Mouse (Mus musculus): ENCODE measurements around the gene Tspan31.
A peak's percentile ranks its signal among the peaks of the same experiment; 100 is the strongest.

Gene Tspan31

GRCm38 (mm10) chr10:127091507-127092396 is 21.7 kb upstream of the Tspan31 start:
- Histone ChIP-seq H3K27me3 (ENCODE audit: insufficient read depth, low read length) (peaks cover 72% of the 10 kb centered on the region), H3K4me1 (replicated peaks; ENCODE audit: low read depth, low read length) (peaks cover 46% of the 10 kb centered on the region), H3K36me3 (ENCODE audit: insufficient read depth, low read length) (peaks cover 21% of the 10 kb centered on the region), H3K9me3 (ENCODE audit: low read length) (no peaks in the 10 kb centered on the region), H3K4me3 (replicated peaks; ENCODE audit: low read length) (peak overlapping the region; percentile 72)
- TF ChIP-seq NANOG (IDR thresholded peaks at IDR 0.05; ENCODE audit: borderline replicate concordance, low read length) (no peak), CTCF (conservative IDR thresholded peaks at IDR 0.05; ENCODE audit: low read length) (no peak)

- TF ChIP-seq NANOG (IDR thresholded peaks at IDR 0.05; ENCODE audit: borderline replicate concordance, low read length) (no peak), POU5F1 (IDR thresholded peaks at IDR 0.05; ENCODE audit: borderline replicate concordance, low read length) (no peak), CTCF (conservative IDR thresholded peaks at IDR 0.05; ENCODE audit: low read length) (no peak)
- Histone ChIP-seq H3K27me3 (ENCODE audit: insufficient read depth, low read length) (peaks cover 78% of the 10 kb centered on the region), H3K4me3 (replicated peaks; ENCODE audit: low read length) (peak overlapping the region; percentile 72), H3K4me1 (replicated peaks; ENCODE audit: low read depth, low read length) (peaks cover 36% of the 10 kb centered on the region), H3K36me3 (ENCODE audit: insufficient read depth, low read length) (peaks cover 12% of the 10 kb centered on the region), H3K9me3 (ENCODE audit: low read length) (no peaks in the 10 kb centered on the region)
Observed at GRCm38 (mm10) chr10:127090560-127091411, 20.7 kb upstream of the Tspan31 start.

- H3K27me3 ChIP-seq (ENCODE audit: insufficient read depth, low read length) = peaks cover 87% of the 10 kb centered on the region
- no peaks in the 10 kb centered on the region for H3K9me3 ChIP-seq (ENCODE audit: low read length)
- peaks cover 23% of the 10 kb centered on the region for H3K4me1 ChIP-seq (replicated peaks; ENCODE audit: low read depth, low read length)
- no peak overlapping the region for H3K4me3 ChIP-seq (replicated peaks; ENCODE audit: low read length)
- TF ChIP-seq POU5F1 (IDR thresholded peaks at IDR 0.05; ENCODE audit: borderline replicate concordance, low read length) (no peak), NANOG (IDR thresholded peaks at IDR 0.05; ENCODE audit: borderline replicate concordance, low read length) (no peak), CTCF (conservative IDR thresholded peaks at IDR 0.05; ENCODE audit: low read length) (no peak)
- no peaks in the 10 kb centered on the region for H3K36me3 ChIP-seq (ENCODE audit: insufficient read depth, low read length)
Observed at GRCm38 (mm10) chr10:127085633-127086032, 15.6 kb upstream of the Tspan31 start.

- Histone ChIP-seq H3K9me3 (ENCODE audit: low read length) (no peaks in the 10 kb centered on the region), H3K27me3 (ENCODE audit: insufficient read depth, low read length) (peaks cover 87% of the 10 kb centered on the region)
- no peak for TF ChIP-seq CTCF (conservative IDR thresholded peaks at IDR 0.05; ENCODE audit: low read length)
- TF ChIP-seq POU5F1 (IDR thresholded peaks at IDR 0.05; ENCODE audit: borderline replicate concordance, low read length) = no peak
- TF ChIP-seq NANOG (IDR thresholded peaks at IDR 0.05; ENCODE audit: borderline replicate concordance, low read length) = no peak
Observed at GRCm38 (mm10) chr10:127085052-127085451, 15.0 kb upstream of the Tspan31 start.

GRCm38 (mm10) chr10:127083915-127084306 is 13.8 kb upstream of the Tspan31 start:
- Histone ChIP-seq H3K9me3 (ENCODE audit: low read length) (no peaks in the 10 kb centered on the region), H3K4me3 (replicated peaks; ENCODE audit: low read length) (no peak overlapping the region), H3K27me3 (ENCODE audit: insufficient read depth, low read length) (peaks cover 87% of the 10 kb centered on the region), H3K36me3 (ENCODE audit: insufficient read depth, low read length) (no peaks in the 10 kb centered on the region), H3K4me1 (replicated peaks; ENCODE audit: low read depth, low read length) (peaks cover 28% of the 10 kb centered on the region)
- TF ChIP-seq NANOG (IDR thresholded peaks at IDR 0.05; ENCODE audit: borderline replicate concordance, low read length) (no peak), POU5F1 (IDR thresholded peaks at IDR 0.05; ENCODE audit: borderline replicate concordance, low read length) (no peak), CTCF (conservative IDR thresholded peaks at IDR 0.05; ENCODE audit: low read length) (no peak)

More at GRCm38 (mm10) chr10:127085052-127085451, 15.0 kb upstream of the Tspan31 start:
- Histone ChIP-seq H3K4me3 (replicated peaks; ENCODE audit: low read length) (no peak overlapping the region), H3K36me3 (ENCODE audit: insufficient read depth, low read length) (no peaks in the 10 kb centered on the region), H3K4me1 (replicated peaks; ENCODE audit: low read depth, low read length) (peaks cover 23% of the 10 kb centered on the region)

GRCm38 (mm10) chr10:127083292-127083914 is 13.3 kb upstream of the Tspan31 start:
- H3K4me1 ChIP-seq (replicated peaks; ENCODE audit: low read depth, low read length) = peaks cover 30% of the 10 kb centered on the region
- no peaks in the 10 kb centered on the region for H3K9me3 ChIP-seq (ENCODE audit: low read length)
- no peak for TF ChIP-seq CTCF (conservative IDR thresholded peaks at IDR 0.05; ENCODE audit: low read length)
- no peak for TF ChIP-seq NANOG (IDR thresholded peaks at IDR 0.05; ENCODE audit: borderline replicate concordance, low read length)
- TF ChIP-seq POU5F1 (IDR thresholded peaks at IDR 0.05; ENCODE audit: borderline replicate concordance, low read length) = no peak
- no peak overlapping the region for H3K4me3 ChIP-seq (replicated peaks; ENCODE audit: low read length)
- no peaks in the 10 kb centered on the region for H3K36me3 ChIP-seq (ENCODE audit: insufficient read depth, low read length)
- H3K27me3 ChIP-seq (ENCODE audit: insufficient read depth, low read length) = peaks cover 86% of the 10 kb centered on the region

GRCm38 (mm10) chr10:127081996-127082620 is 12.0 kb upstream of the Tspan31 start:
- Histone ChIP-seq H3K36me3 (ENCODE audit: insufficient read depth, low read length) (no peaks in the 10 kb centered on the region), H3K4me1 (replicated peaks; ENCODE audit: low read depth, low read length) (peaks cover 43% of the 10 kb centered on the region), H3K9me3 (ENCODE audit: low read length) (no peaks in the 10 kb centered on the region), H3K27me3 (ENCODE audit: insufficient read depth, low read length) (peaks cover 86% of the 10 kb centered on the region), H3K4me3 (replicated peaks; ENCODE audit: low read length) (peak overlapping the region; percentile 77)
- TF ChIP-seq POU5F1 (IDR thresholded peaks at IDR 0.05; ENCODE audit: borderline replicate concordance, low read length) (no peak), NANOG (IDR thresholded peaks at IDR 0.05; ENCODE audit: borderline replicate concordance, low read length) (no peak), CTCF (conservative IDR thresholded peaks at IDR 0.05; ENCODE audit: low read length) (no peak)
